14 mouse cellular contexts compared by ENCODE assay signal in the genomic region with DNA sequence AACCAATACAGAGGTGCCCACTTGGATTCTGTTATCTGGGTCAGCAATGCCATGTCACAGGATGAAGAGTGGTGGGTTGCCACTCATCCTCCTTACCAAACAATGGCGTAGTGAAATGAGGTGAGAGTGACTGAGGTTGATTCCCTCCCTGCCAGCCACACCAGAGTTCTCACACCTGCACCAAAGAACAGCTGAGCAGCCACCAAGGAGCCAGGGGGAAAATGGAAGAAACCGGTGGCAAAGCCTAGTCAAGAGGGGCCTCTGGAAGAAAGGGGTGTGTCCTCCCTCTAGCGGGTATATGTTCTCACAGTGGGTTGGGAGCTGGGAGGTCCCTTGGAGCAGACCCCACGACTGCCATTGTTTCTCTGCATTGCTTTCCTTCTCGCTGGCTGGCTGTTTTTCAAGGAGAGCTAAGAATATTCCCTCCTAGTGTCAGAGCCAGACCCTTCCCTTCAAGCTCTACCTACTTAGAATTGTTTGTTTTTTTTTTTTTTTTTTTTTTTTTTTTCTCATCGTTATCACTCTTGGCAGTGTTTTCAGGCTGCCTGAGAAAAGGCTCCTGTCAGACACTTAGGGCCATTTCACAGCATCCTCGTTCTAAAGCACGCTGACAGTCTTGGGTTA.
"Had no signal": no experiment of that assay in that cellular context is flagged by ENCODE, and none has a peak within 500 bp of the region (broad histone marks: within the 10 kb centered on the region; RNA-seq: fewer than 3 reads in every experiment).

No protein-coding gene starts in this region.

- H3K4me3 ChIP-seq: limb, embryonic 15.5 days; liver, embryonic 13.5 days; megakaryocyte, embryonic 14.5 days; midbrain, embryonic 15.5 days; neural tube, embryonic 12.5 days had no signal

- H3K4me1 ChIP-seq: midbrain, embryonic 15.5 days had no signal

- H3K27me3 ChIP-seq: limb, embryonic 15.5 days; midbrain, embryonic 15.5 days; neural tube, embryonic 12.5 days had no signal

- H3K27ac ChIP-seq: limb, embryonic 15.5 days; liver, embryonic 13.5 days; macrophage; midbrain, embryonic 15.5 days; neural tube, embryonic 12.5 days had no signal

- H3K9me3 ChIP-seq: limb, embryonic 15.5 days; liver, embryonic 13.5 days; midbrain, embryonic 15.5 days; neural tube, embryonic 12.5 days had no signal

- ATAC-seq: liver, postnatal 0 days; midbrain, embryonic 15.5 days had no signal

- H3K9ac ChIP-seq: limb, embryonic 15.5 days; liver, embryonic 13.5 days; liver, postnatal 0 days; midbrain, embryonic 15.5 days; neural tube, embryonic 12.5 days had no signal

- DNase-seq: kidney, adult 2 months; kidney, postnatal 25 days; layer of hippocampus, adult 9-11 months; layer of hippocampus, postnatal 36 days; liver, embryonic 13.5 days; liver, postnatal 0 days; thymus, adult 2 months; thymus, postnatal 25 days had no signal

- H3K4me2 ChIP-seq: limb, embryonic 15.5 days; liver, embryonic 13.5 days; midbrain, embryonic 11.5 days; midbrain, embryonic 15.5 days; neural tube, embryonic 12.5 days had no signal

- H3K36me3 ChIP-seq: limb, embryonic 15.5 days; liver, embryonic 13.5 days; midbrain, embryonic 15.5 days; neural tube, embryonic 12.5 days had no signal
